Comparison of ENCODE assay signal across 8 mouse cellular contexts in the genomic region with DNA sequence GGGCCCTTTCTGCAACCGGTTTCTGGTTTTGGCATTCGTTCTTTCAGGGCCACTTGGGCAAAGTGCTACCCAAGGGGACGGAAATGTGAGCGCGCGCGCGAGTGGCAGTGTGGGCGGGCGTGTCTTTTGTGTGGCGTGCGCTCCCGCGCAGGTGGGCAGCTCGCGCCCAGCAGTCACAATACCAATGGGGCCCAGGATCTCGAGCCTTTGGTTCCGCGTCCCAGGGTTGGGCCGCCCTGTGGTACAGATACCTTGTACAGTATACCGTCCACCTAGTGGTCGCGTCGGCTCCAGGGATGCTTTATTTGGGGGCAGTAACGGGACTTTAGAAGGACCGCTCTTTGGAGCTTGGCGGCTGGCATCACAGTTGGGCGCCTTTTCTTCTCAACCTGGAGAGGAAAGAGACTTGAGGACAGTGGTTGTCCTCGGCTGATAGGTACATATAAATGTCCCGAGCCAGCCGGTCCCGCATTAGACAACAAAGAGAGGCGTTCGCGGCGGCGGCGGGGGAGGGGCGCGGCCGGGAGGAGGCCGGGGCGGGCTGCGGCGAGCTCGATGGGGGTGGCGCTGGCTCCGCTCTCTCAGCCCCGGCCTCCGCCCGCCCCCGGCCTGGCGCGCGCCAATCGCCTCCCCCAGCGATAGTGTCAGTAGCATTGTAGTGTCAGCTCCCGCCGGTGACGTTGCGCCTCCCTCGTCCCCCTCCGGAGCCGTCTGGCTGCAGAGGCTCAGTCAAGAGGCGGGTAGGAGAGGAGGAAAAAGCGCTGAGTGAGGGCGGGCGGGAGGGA. TPM values are rescaled to one million over a fixed set of nuclear protein-coding genes. Genes with fewer than 3 reads are reported as not detected.
DNase-seq lines count a peak whose midpoint lies in the region; ATAC-seq and TF ChIP-seq lines count a peak whose summit lies in the region.

No protein-coding gene starts in this region.

- no peaks in the 10 kb centered on the region for H3K27me3 ChIP-seq in forebrain, embryonic 13.5 days
- H3K27me3 ChIP-seq in neural tube, embryonic 14.5 days (ENCODE audit: control insufficient read depth, insufficient read depth, low read length), result no peaks in the 10 kb centered on the region
- H3K27me3 ChIP-seq in testis, adult 2 months (ENCODE audit: control insufficient read depth, insufficient read depth, low read length), result 0 out of 2 replicates have a peak, but pooled peaks cover 2% of the 10 kb centered on the region

- intact Hi-C loops in heart, postnatal 10 days (cut with DNase I), result loop anchor here (1.0 to 10.0 kb wide), 4 partner anchors 146 to 1008 kb away; no protein-coding TSS in a partner anchor

- WGBS in forebrain, embryonic 13.5 days, result under 1% methylated on average over 50 of the region's 68 CpGs
- WGBS in large intestine, adult 2 months, result under 1% methylated on average over 68 of the region's 68 CpGs
- WGBS in neural tube, embryonic 14.5 days, result under 1% methylated on average over 53 of the region's 68 CpGs

- peaks cover 21% of the 10 kb centered on the region for H3K36me3 ChIP-seq in forebrain, embryonic 13.5 days (ENCODE audit: poor library complexity, severe bottlenecking)
- peaks cover 17% of the 10 kb centered on the region for H3K36me3 ChIP-seq in neural tube, embryonic 14.5 days (ENCODE audit: control insufficient read depth, insufficient read depth, low read length)
- no peaks in the 10 kb centered on the region for H3K36me3 ChIP-seq in testis, adult 2 months (ENCODE audit: control insufficient read depth, insufficient read depth, low read length)

- H3K27ac ChIP-seq in forebrain, embryonic 13.5 days, result peak overlapping the region; percentile 100
- peak overlapping the region; percentile 100 for H3K27ac ChIP-seq in neural tube, embryonic 14.5 days (ENCODE audit: low read depth, low read length)
- peak overlapping the region; percentile 45 for H3K27ac ChIP-seq in testis, adult 2 months (ENCODE audit: control insufficient read depth, insufficient read depth, low read depth, low read length)

- H3K9me3 ChIP-seq in forebrain, embryonic 13.5 days (replicated peaks), result no peaks in the 10 kb centered on the region
- no peaks in the 10 kb centered on the region for H3K9me3 ChIP-seq in neural tube, embryonic 14.5 days (ENCODE audit: control insufficient read depth, low read length)

- DNase-seq in ES-CJ7 (ENCODE audit: low read depth, low spot score), result peak; percentile 85
- peak; percentile 93 to 96 for DNase-seq in heart, postnatal 10 days
- DNase-seq in large intestine, adult 2 months (ENCODE audit: low read depth, low spot score), result peak; percentile 54
- peak; percentile 96 for DNase-seq in lung, adult 18-20 months

- peak; percentile 81 for ATAC-seq in cerebellum, adult (ENCODE audit: insufficient number of reproducible peaks, low FRiP score, low TSS enrichment)
- peak; percentile 86 for ATAC-seq in forebrain, embryonic 13.5 days
- ATAC-seq in neural tube, embryonic 14.5 days (ENCODE audit: low read depth), result peak; percentile 84

- peak overlapping the region; percentile 98 for H3K4me3 ChIP-seq in forebrain, embryonic 13.5 days
- H3K4me3 ChIP-seq in neural tube, embryonic 14.5 days (ENCODE audit: low read depth, low read length), result peak overlapping the region; percentile 96
- H3K4me3 ChIP-seq in testis, adult 2 months (ENCODE audit: control insufficient read depth, low read depth, low read length), result peak overlapping the region; percentile 90

- H3K9ac ChIP-seq in forebrain, embryonic 13.5 days, result peak overlapping the region; percentile 100
- H3K9ac ChIP-seq in neural tube, embryonic 14.5 days (replicated peaks; ENCODE audit: low read depth, low read length), result peak overlapping the region; percentile 100

- peak overlapping the region; percentile 79 for H3K4me2 ChIP-seq in forebrain, embryonic 13.5 days
- H3K4me2 ChIP-seq in neural tube, embryonic 14.5 days (ENCODE audit: low read depth, low read length), result peak overlapping the region; percentile 55

- TF ChIP-seq CTCF in testis, adult 2 months (IDR thresholded peaks at IDR 0.05; ENCODE audit: control insufficient read depth, insufficient read depth, insufficient replicate concordance, low read depth, low read length), result no peak

- TF ChIP-seq POLR2A in testis, adult 2 months (IDR thresholded peaks at IDR 0.05; ENCODE audit: control insufficient read depth, low read depth, low read length), result no peak; the same call in 1 of the 2 replicates

- H3K4me1 ChIP-seq in forebrain, embryonic 13.5 days, result peaks cover 25% of the 10 kb centered on the region
- peaks cover 20% of the 10 kb centered on the region for H3K4me1 ChIP-seq in neural tube, embryonic 14.5 days (ENCODE audit: control insufficient read depth, insufficient read depth, low read length)
- peaks cover 16% of the 10 kb centered on the region for H3K4me1 ChIP-seq in testis, adult 2 months (ENCODE audit: control insufficient read depth, insufficient read depth, low read length)

RNA-seq across cellular contexts. Expression of a gene that starts 0.5 kb away (rescaled TPM):
- 42.2 and 45.8 TPM in 2 replicates for polyA plus RNA-seq in forebrain, embryonic 13.5 days (2015; fragmentation: Nextera tagmentation; extraction: Ambion mirVana)
- total RNA-seq in heart, postnatal 10 days (2021), result 10 to 100 TPM in 1 of 2 experiments, 1 to 10 TPM in 1; 7.4 to 11.4 TPM
- polyA plus RNA-seq in large intestine, adult 2 months (2012; rRNA removed), result 2.5 and 3.0 TPM in 2 replicates
- 30.8 and 37.8 TPM in 2 replicates for polyA plus RNA-seq in neural tube, embryonic 14.5 days (2014; fragmentation: Nextera tagmentation; extraction: Ambion mirVana)
- 54.8 and 61.3 TPM in 2 replicates for polyA plus RNA-seq in testis, adult 2 months (2012; rRNA removed)

Comparison
In these comparisons a context has a peak if more than half of its experiments do, and no peak if none do; other contexts are left out.
1. Peak in every context shown above with its lines: DNase-seq, ATAC-seq, H3K4me3 ChIP-seq and H3K27ac ChIP-seq.
2. H3K27ac ChIP-seq: peak in every context shown above with its lines; median percentile 100 in forebrain, embryonic 13.5 days; 100 in neural tube, embryonic 14.5 days; 45 in testis, adult 2 months.